Mouse (Mus musculus) inflammation-experienced regulatory T-cells, adult 6 months (primary cell): Measurements from ENCODE around the gene Ntrk1. TPM values are rescaled to one million over a fixed set of nuclear protein-coding genes. Genes with fewer than 3 reads are reported as not detected.
A peak's percentile ranks its signal among the peaks of the same experiment; 100 is the strongest.

Source experiments
- ATAC-seq: one replicate; pipeline ENCODE4 v1.8.0; 2017
- polyA plus RNA-seq, 3 experiments: library from polyadenylated mRNA; unstranded; fragments of 100-300 nt; shearing (Covaris generic); gene quantifications; one replicate each; pipeline ENCODE4 v1.2.1; 2017

Ntrk1 gene
- polyA plus RNA-seq, 3 experiments from 2014 or later, result 0.17 TPM; not detected in 2

DNA sequence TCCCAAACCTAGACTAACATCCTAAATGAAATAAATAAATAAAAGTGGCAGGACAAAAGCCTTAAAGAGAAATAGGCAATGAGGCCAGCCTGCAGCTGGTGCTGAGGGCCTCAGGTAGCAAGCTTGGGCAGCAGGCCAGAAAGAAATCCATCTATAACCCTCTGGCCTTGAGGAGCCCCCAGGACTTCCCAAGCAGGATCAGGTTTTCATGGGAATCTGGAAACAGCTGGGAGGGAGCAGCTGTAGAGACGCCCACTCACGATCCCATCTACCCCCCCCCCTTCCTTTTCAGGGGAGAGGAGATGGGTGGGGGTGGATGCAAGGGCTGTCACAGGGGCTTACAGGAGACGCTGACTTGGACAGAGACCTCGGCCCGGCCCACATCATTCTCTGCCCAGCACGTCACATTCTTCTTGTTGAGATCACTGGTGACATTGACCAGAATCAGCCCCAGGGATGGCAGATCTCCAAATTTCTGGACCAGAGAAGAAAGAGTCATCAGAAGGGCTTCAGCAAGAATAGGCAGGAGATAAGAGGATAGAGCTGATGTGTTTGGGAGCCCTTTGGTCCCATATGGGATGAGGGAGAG, 9.2 kb downstream of the Ntrk1 start:
- no peak for ATAC-seq

- no peak for ATAC-seq
These were observed 9.8 kb downstream of the Ntrk1 start for GRCm38 (mm10) chr3:87785156-87785555.

DNA sequence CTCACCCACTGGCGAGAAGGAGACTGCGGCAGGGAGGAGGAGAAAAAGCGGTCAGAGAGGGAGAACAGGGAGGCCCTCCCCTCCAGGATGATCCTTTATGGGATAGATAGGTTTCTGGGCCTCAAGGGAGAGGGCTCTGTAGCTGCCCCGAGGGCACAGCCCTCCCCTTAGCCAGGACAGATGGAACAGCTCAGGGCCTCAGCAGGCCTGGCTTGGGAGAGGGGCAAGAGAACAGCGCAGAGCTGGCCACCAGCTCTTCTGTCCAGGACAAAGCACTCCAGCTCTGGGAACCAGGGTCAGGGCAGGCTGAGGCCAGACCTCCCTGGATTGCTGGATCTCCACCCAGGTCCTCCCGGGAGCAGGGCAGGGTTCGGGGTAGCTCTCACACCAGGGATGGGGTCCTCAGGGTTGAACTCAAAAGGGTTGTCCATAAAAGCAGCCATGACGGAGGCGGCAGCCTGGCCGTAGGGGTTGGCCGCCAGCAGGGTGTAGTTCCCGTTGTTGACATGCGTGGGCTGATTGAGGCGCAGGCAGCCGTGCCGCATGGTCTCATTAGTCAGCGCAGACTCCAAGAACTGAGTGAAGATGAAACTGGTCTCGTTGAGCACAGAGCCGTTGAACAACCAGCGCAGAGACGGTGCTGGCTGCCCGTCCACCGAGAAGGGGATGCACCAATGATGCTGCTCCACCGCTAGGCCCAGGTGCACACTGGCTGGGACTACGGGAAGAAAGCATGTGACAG, 11.5 kb downstream of the Ntrk1 start:
- ATAC-seq, result no peak

- ATAC-seq, result no peak
These were observed 15.9 kb downstream of the Ntrk1 start for GRCm38 (mm10) chr3:87779086-87779485.

DNA sequence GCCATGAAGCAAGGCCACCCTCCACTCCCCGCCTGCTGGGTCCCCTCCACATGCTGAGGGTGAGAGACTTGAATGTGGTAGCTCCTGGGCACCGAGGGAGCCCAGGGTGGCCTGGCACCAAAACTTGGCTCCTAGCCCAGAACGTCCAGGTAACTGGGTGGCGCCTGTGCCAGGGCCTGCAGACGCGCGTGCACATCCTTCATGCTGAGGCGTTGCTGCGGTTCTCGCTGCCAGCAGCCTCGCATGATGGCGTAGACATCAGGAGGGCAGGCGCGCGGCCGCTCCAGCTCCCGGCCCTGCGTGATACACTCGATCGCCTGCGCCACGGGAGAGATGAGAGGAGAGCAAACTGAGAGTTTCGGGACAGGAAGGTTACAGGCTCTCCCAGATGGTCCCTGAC, 16.7 kb downstream of the Ntrk1 start:
- ATAC-seq, result no peak

GRCm38 (mm10) chr3:87771088-87771487, 23.9 kb downstream of the Ntrk1 start:
- ATAC-seq, result no peak

GRCm38 (mm10) chr3:87770280-87770679, 24.7 kb downstream of the Ntrk1 start:
- ATAC-seq, result peak; percentile 53

DNA sequence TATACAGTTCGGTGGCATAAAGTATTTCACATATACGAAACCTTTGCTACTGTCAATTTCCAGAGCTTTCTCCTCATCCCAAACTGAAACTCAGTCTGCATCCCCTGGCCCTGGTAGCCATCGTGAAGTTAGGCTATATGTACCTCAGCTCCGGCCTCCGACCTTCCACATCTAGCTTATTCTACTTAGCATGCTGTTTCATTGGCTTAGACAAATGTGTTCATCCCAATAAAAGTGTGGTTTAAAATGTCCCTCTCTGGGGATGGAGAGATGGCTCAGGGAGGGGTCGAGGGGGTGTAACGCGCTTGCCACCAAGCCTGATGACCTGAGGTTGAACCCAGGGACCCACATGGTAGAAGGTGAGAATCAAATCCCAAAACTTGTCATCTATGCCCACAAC, 25.5 kb downstream of the Ntrk1 start:
- no peak for ATAC-seq

- peak; percentile 37 for ATAC-seq
These were observed 26.1 kb downstream of the Ntrk1 start for GRCm38 (mm10) chr3:87768844-87769243.

GRCm38 (mm10) chr3:87768431-87768830, 26.5 kb downstream of the Ntrk1 start:
- no peak for ATAC-seq

DNA sequence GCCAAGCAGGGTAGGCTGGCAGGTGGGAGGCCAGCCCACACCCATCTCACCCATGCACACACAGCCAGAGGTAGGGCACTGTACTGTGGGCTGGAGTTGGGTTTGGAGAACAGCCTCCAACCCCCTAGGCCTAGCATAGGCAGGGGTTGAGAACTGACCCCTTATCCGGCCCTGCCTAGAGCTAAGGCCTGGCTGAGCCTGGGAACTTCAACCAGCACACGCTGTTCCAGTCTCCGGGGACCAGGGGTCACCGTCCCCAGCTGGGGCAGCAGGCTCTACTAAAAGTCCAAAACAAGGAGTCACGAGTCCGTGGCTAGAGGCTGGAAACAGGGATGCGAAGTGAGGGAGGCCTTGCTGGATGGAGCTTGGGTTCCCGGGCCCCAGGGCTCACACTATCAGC, 27.2 kb downstream of the Ntrk1 start:
- no peak for ATAC-seq

- ATAC-seq, result no peak
These were observed 28.7 kb downstream of the Ntrk1 start for GRCm38 (mm10) chr3:87766284-87766667.

- no peak for ATAC-seq
These were observed 29.2 kb downstream of the Ntrk1 start for GRCm38 (mm10) chr3:87765631-87766283.

GRCm38 (mm10) chr3:87765091-87765490, 29.9 kb downstream of the Ntrk1 start:
- peak; percentile 87 for ATAC-seq

- no peak for ATAC-seq
These were observed 30.5 kb downstream of the Ntrk1 start for GRCm38 (mm10) chr3:87764506-87764905.

- no peak for ATAC-seq
These were observed 31.2 kb downstream of the Ntrk1 start for GRCm38 (mm10) chr3:87763683-87764289.

DNA sequence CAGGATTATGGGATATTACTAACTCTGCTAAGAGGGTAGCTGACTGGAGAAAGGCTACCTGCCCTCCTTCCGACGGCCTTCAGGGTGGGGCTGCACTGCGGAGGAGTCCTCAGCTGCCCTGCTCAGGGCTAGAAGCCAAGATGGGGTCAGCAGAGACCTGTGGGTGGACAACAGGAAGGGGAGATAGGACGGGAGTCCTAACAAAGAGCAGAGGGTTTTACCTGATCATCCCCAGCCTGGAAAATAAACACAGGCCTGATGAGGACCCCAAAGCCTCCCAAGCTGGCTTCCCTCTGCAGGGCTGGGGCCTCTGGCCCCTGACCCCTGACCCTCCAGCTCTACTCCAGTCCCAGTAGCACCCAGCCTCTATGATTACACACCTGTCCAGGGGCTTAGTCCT, 31.8 kb downstream of the Ntrk1 start:
- ATAC-seq, result no peak

DNA sequence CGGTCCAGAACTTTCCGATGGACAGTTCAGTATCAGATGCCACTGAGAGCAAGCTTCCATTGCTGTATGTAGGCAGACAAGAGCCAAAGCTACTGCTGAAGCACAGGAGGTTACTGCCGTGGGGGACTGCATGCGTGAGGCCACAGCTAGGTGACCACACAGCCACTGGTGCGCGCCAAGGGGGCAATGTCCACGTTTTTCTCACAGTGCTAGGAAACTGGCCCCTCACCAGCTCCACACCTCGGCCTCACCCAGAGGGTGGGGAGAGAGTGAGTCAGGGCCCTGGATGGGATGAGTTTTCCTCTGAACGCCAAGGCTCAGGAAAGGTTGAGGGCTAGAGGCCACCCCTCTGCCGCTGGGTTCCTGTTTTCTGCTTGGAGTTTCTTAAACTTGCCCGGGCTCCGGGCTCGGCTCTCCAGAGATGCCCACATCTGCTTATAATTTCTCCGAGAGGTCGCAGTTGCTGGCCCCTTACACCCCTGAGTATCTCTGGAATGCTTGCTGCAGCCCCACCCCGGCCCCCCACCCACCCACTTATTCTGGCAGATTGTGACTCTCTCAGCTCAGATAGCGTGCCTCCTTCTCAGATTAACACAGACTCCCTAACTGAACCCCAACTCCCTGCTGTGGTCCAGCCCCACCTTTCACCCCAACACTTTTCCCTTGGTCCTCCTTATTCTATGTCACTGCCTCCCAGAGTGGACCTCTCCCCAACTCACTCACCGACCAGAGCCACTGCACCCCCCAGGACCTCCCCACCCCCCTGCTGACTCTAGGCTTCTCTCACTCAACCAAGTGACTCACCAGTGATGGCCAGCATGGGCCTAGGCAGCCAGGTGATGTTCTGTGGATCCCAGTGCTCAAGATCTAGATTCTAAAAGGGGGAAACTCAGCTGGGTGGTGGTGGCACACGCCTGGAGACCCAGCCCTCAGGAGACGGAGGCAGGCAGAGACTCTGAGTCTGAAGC, 33.3 kb downstream of the Ntrk1 start:
- no peak for ATAC-seq

- no peak for ATAC-seq
These were observed 36.3 kb downstream of the Ntrk1 start for GRCm38 (mm10) chr3:87758641-87759040.

DNA sequence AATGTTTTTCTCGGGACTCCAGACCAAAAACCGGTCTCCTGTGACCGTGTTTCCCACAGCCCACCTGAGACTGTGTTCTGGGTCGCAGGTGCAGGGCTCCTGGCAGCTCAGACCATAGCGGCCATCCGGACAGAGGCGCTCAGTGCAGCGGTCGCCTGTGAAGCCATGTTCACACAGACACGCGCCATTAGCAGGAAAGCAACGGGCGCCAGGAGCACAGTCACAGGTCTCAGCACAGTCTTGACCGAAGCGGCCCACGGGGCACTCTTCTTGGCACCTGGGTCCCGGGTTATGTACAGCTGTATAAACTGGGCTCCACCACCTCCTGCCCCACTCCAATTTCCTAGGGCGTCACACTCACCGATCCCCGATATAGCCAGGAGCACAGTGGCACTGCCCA, 38.5 kb downstream of the Ntrk1 start:
- no peak for ATAC-seq

- peak; percentile 65 for ATAC-seq
These were observed 39.0 kb downstream of the Ntrk1 start for GRCm38 (mm10) chr3:87755964-87756363.

DNA sequence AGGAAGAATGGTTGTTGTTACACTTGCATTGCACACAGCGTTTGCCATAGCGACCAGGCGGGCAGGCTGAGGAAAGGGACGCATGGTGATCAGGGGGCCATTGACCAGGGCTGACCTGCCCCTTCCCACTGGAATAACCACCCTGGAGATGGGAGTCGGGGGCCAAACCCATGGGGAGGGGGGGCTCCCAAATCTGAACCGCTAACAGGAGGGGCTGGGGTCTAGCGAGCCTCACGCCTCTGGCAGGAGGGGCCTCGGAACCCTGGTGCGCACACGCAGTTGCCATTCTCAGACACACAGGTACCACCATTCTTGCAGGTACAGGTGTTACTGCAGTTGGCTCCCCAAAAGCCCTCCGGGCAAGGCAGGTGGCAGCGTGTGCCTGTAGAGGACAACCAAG, 41.1 kb downstream of the Ntrk1 start:
- no peak for ATAC-seq
